27 mouse cellular contexts compared by ENCODE assay signal in genomic region chr1:191814935-191815334, GRCm38 (mm10). TPM values are rescaled to one million over a fixed set of nuclear protein-coding genes. Genes with fewer than 3 reads are reported as not detected.
DNase-seq lines count a peak whose midpoint lies in the region; ATAC-seq and TF ChIP-seq lines count a peak whose summit lies in the region.
"Had no signal": no experiment of that assay in that cellular context is flagged by ENCODE, and none has a peak within 500 bp of the region (broad histone marks: within the 10 kb centered on the region; RNA-seq: fewer than 3 reads in every experiment).

No protein-coding gene starts in this region.

- WGBS in bone marrow, adult 2 months = 74% methylated on average over 5 of the region's 5 CpGs

- H3K4me1 ChIP-seq in bone marrow, adult 2 months (ENCODE audit: control insufficient read depth, insufficient read depth, low read length) = peaks cover 4% of the 10 kb centered on the region
- H3K4me1 ChIP-seq: heart, embryonic 15.5 days; midbrain, embryonic 15.5 days had no signal

- peak; percentile 27 for DNase-seq in gastrocnemius, postnatal 25 days
- no peak for DNase-seq in gastrocnemius, adult 2 months
- DNase-seq in urinary bladder, postnatal 14 days (ENCODE audit: low spot score) = peak; percentile 17
- no peak for DNase-seq in urinary bladder, postnatal 25 days (ENCODE audit: low spot score)
- peak; percentile 17 for DNase-seq in skeletal muscle tissue, adult 2 months (ENCODE audit: low read depth, low spot score)
- no peak for DNase-seq in left cerebral cortex, adult 2 months (ENCODE audit: extremely low spot score in 1 of 2, low spot score in 2 of 2)
- DNase-seq: cerebellum, adult 9-10 months; forebrain, postnatal 0 days; heart, postnatal 4 days; kidney, adult 2 months; liver, embryonic 13.5 days; lung, adult 2 months; lung, postnatal 36 days; right cerebral cortex, adult 18-20 months; right cerebral cortex, postnatal 4 days; thymus, adult 2 months had no signal

- no peak for TF ChIP-seq CTCF in gastrocnemius, adult 2 months (IDR thresholded peaks at IDR 0.05)
- TF ChIP-seq CTCF in bone marrow, adult 2 months (IDR thresholded peaks at IDR 0.05; ENCODE audit: control insufficient read depth, insufficient read depth, low read length) = no peak
- TF ChIP-seq CTCF in left cerebral cortex, adult 2 months (IDR thresholded peaks at IDR 0.05) = no peak

- no peak overlapping the region for H3K27ac ChIP-seq in gastrocnemius, adult 2 months
- peak overlapping the region; percentile 17; the same call in 1 of the 2 replicates for H3K27ac ChIP-seq in bone marrow, adult 2 months (ENCODE audit: control insufficient read depth, insufficient read depth, low read depth, low read length, poor library complexity)
- H3K27ac ChIP-seq in left cerebral cortex, adult 2 months = no peak overlapping the region
- H3K27ac ChIP-seq: embryonic facial prominence, embryonic 15.5 days; forebrain, embryonic 10.5 days; heart, embryonic 15.5 days; hindbrain, embryonic 15.5 days; kidney, postnatal 0 days; liver, embryonic 13.5 days; midbrain, embryonic 15.5 days; neural tube, embryonic 13.5 days; stomach, postnatal 0 days had no signal

- intact Hi-C loops in gastrocnemius, adult 2 months (cut with DNase I) = no loop called here
- intact Hi-C loops in left cerebral cortex, adult 2 months (cut with DNase I) = loop anchor here (10.0 kb wide), 1 partner anchor 420 kb away; no protein-coding TSS in a partner anchor

- H3K4me3 ChIP-seq in gastrocnemius, adult 2 months = no peak overlapping the region
- no peak overlapping the region for H3K4me3 ChIP-seq in bone marrow, adult 2 months (replicated peaks; ENCODE audit: control insufficient read depth, low read depth, low read length)
- H3K4me3 ChIP-seq in left cerebral cortex, adult 2 months = no peak overlapping the region
- H3K4me3 ChIP-seq: embryonic facial prominence, embryonic 15.5 days; forebrain, embryonic 10.5 days; heart, embryonic 15.5 days; hindbrain, embryonic 15.5 days; liver, embryonic 13.5 days; midbrain, embryonic 15.5 days; myocyte; neural tube, embryonic 13.5 days had no signal

- no peak for ATAC-seq in erythroid progenitor cell, adult 5-6 weeks (replicated peaks; ENCODE audit: low FRiP score, poor library complexity, severe bottlenecking)
- ATAC-seq: forebrain, postnatal 0 days; midbrain, embryonic 15.5 days had no signal

- no peak for TF ChIP-seq POLR2A in bone marrow, adult 2 months (IDR thresholded peaks at IDR 0.05; ENCODE audit: borderline replicate concordance, control insufficient read depth, low read depth, low read length)

RNA-seq across cellular contexts. Expression of gene Nek2, which starts 6.3 kb away (rescaled TPM):
- total RNA-seq in gastrocnemius, postnatal 25 days (2021) = under 1 TPM; 0.26 to 0.80 TPM
- total RNA-seq in gastrocnemius, adult 2 months (2021) = under 1 TPM; 0.26 to 0.33 TPM
- polyA plus RNA-seq in bone marrow, adult 2 months (2011; ENCODE audit: insufficient read depth, insufficient read length, low replicate concordance, missing spikeins) = 23.5 and 26.9 TPM in 2 replicates
- 1 to 10 TPM; 1.2 to 1.3 TPM for total RNA-seq in left cerebral cortex, adult 2 months (2021)
- total RNA-seq in erythroid progenitor cell, adult 5-6 weeks (2015; ENCODE audit: low replicate concordance) = 98.4 and 116 TPM in 2 replicates
- 213 and 225 TPM in 2 replicates for total RNA-seq in erythroid progenitor cell, adult 5-6 weeks (2017; ENCODE audit: low replicate concordance)

Comparison
In these comparisons a context has a peak if more than half of its experiments do, and no peak if none do; other contexts are left out.
1. DNase-seq: peak in gastrocnemius, postnatal 25 days (single experiment), urinary bladder, postnatal 14 days (single experiment) and skeletal muscle tissue, adult 2 months (single experiment); none in gastrocnemius, adult 2 months (single experiment), urinary bladder, postnatal 25 days (single experiment) and left cerebral cortex, adult 2 months (0 of 2).
2. RNA of gene Nek2, which starts 6.3 kb away (total RNA-seq): 98.4 to 225 TPM in erythroid progenitor cell, adult 5-6 weeks; 1.2 to 1.3 TPM in left cerebral cortex, adult 2 months, 0.26 to 0.80 TPM in gastrocnemius, postnatal 25 days and 0.26 to 0.33 TPM in gastrocnemius, adult 2 months; every median in the first group is over 10 times any median in the second.